Mouse (Mus musculus) intestine, postnatal 0 days (tissue): ENCODE results near the gene Pigu. TPM values are rescaled to one million over a fixed set of nuclear protein-coding genes. Genes with fewer than 3 reads are reported as not detected.

Experiments used
- ATAC-seq: fragments of 200-750 bp; cut with Nextera tagmentation; 2 replicates; pipeline ENCODE4 v1.8.0; 2017; ENCODE audit warnings: mild to moderate bottlenecking, moderate TSS enrichment, moderate library complexity
- H3K27ac ChIP-seq: fragments of 300-500 bp; sonication (generic); 2 replicates; pipeline ENCODE4 v1.5.1; 2014; ENCODE audit warnings: mild to moderate bottlenecking, low read depth, low read length, moderate library complexity
- H3K27me3 ChIP-seq: fragments of 300-500 bp; sonication (generic); replicated peaks from 2 replicates; pipeline ENCODE4 v1.6.1; 2014; ENCODE audit warnings: low read length, mixed read lengths; ENCODE audit not compliant: control insufficient read depth, insufficient read depth
- H3K36me3 ChIP-seq: fragments of 300-500 bp; sonication (generic); 2 replicates; pipeline ENCODE4 v1.6.1; 2014; ENCODE audit warnings: mild to moderate bottlenecking, moderate library complexity; ENCODE audit not compliant: control insufficient read depth, insufficient read depth
- H3K4me1 ChIP-seq: fragments of 300-500 bp; sonication (generic); replicated peaks from 2 replicates; pipeline ENCODE4 v1.6.1; 2014; ENCODE audit warnings: antibody characterized with exemption, low read length, mixed read lengths; ENCODE audit not compliant: control insufficient read depth, insufficient read depth
- H3K4me2 ChIP-seq: fragments of 300-500 bp; sonication (generic); replicated peaks from 2 replicates; pipeline ENCODE4 v1.6.1; 2014; ENCODE audit warnings: low read depth, mild to moderate bottlenecking, moderate library complexity
- H3K4me3 ChIP-seq: fragments of 300-500 bp; sonication (generic); 2 replicates; pipeline ENCODE4 v1.5.1; 2014; ENCODE audit warnings: low read depth, low read length
- H3K9ac ChIP-seq: fragments of 300-500 bp; sonication (generic); 2 replicates; pipeline ENCODE4 v1.6.1; 2014; ENCODE audit warnings: mild to moderate bottlenecking, low read depth, low read length
- H3K9me3 ChIP-seq: fragments of 300-500 bp; sonication (generic); 2 replicates; pipeline ENCODE4 v1.6.1; 2016; ENCODE audit warnings: mixed run types; ENCODE audit not compliant: control insufficient read depth
- CTCF ChIP-seq: sonication (generic); IDR thresholded peaks from 2 replicates; pipeline ENCODE4 v1.5.1; 2016; ENCODE audit warnings: low read depth, mild to moderate bottlenecking, control low read depth, antibody characterized with exemption, moderate library complexity
- WGBS: fragments of 180-500 bp; shearing (Covaris S2); extraction: QIAGEN DNeasy Blood & Tissue Kit; methylation state at CpG from one replicate; pipeline ENCODE4 v1.1.7; 2014; 5-methylcytosine and 5-hydroxymethylcytosine counted together
- polyA plus RNA-seq: library from polyadenylated mRNA; unstranded; fragments of >200 nt; fragmentation: Nextera tagmentation; extraction: Ambion mirVana; gene quantifications from 2 replicates; pipeline ENCODE4 v1.2.1, GENCODE M21; 2015

Pigu gene
- polyA plus RNA-seq, 1 experiment from 2014 or later = 31.5 TPM

GRCm38 (mm10) chr2:155346670-155347069, 10.6 kb downstream of the Pigu start:
- no peaks in the 10 kb centered on the region for H3K4me1 ChIP-seq
- TF ChIP-seq CTCF = no peak
- H3K36me3 ChIP-seq = peaks cover 3% of the 10 kb centered on the region; the same call in 1 of the 2 replicates
- WGBS = 79% methylated on average over 1 of the region's 1 CpGs
- no peak for ATAC-seq
- H3K9me3 ChIP-seq = no peaks in the 10 kb centered on the region
- H3K4me3 ChIP-seq = no peak overlapping the region
- no peak overlapping the region for H3K27ac ChIP-seq
- no peak overlapping the region for H3K9ac ChIP-seq
- H3K27me3 ChIP-seq = no peaks in the 10 kb centered on the region
- H3K4me2 ChIP-seq = no peak overlapping the region

GRCm38 (mm10) chr2:155340166-155340565, 17.1 kb downstream of the Pigu start:
- Histone ChIP-seq H3K4me2 (no peak overlapping the region), H3K4me3 (no peak overlapping the region), H3K36me3 (peaks cover 9% of the 10 kb centered on the region), H3K9me3 (no peaks in the 10 kb centered on the region), H3K27ac (no peak overlapping the region), H3K9ac (no peak overlapping the region), H3K4me1 (no peaks in the 10 kb centered on the region), H3K27me3 (no peaks in the 10 kb centered on the region)
- ATAC-seq = no peak
- no peak for TF ChIP-seq CTCF

GRCm38 (mm10) chr2:155336254-155336653, 21.0 kb downstream of the Pigu start:
- Histone ChIP-seq H3K27me3 (no peaks in the 10 kb centered on the region), H3K36me3 (peaks cover 17% of the 10 kb centered on the region), H3K9me3 (no peaks in the 10 kb centered on the region), H3K9ac (no peak overlapping the region), H3K4me3 (no peak overlapping the region), H3K27ac (no peak overlapping the region), H3K4me1 (no peaks in the 10 kb centered on the region), H3K4me2 (no peak overlapping the region)
- no peak for ATAC-seq
- WGBS = 98% methylated on average over 3 of the region's 3 CpGs
- no peak for TF ChIP-seq CTCF

- H3K9ac ChIP-seq = no peak overlapping the region
These were observed 22.0 kb downstream of the Pigu start for GRCm38 (mm10) chr2:155335231-155335630.

GRCm38 (mm10) chr2:155333421-155333820, 23.8 kb downstream of the Pigu start:
- 93% methylated on average over 1 of the region's 1 CpGs for WGBS
- no peak overlapping the region for H3K4me2 ChIP-seq
- no peak for TF ChIP-seq CTCF

More at GRCm38 (mm10) chr2:155335231-155335630, 22.0 kb downstream of the Pigu start:
- Histone ChIP-seq H3K4me1 (no peaks in the 10 kb centered on the region), H3K4me3 (no peak overlapping the region), H3K27ac (no peak overlapping the region), H3K4me2 (no peak overlapping the region), H3K9me3 (no peaks in the 10 kb centered on the region), H3K27me3 (no peaks in the 10 kb centered on the region), H3K36me3 (peaks cover 17% of the 10 kb centered on the region)
- 86% methylated on average over 1 of the region's 1 CpGs for WGBS
- no peak for TF ChIP-seq CTCF
- ATAC-seq = no peak

GRCm38 (mm10) chr2:155331351-155331750, 25.9 kb downstream of the Pigu start:
- H3K4me1 ChIP-seq = no peaks in the 10 kb centered on the region
- no peak overlapping the region for H3K9ac ChIP-seq
- no peaks in the 10 kb centered on the region for H3K9me3 ChIP-seq
- H3K36me3 ChIP-seq = peaks cover 32% of the 10 kb centered on the region
- no peak overlapping the region for H3K4me2 ChIP-seq
- H3K27ac ChIP-seq = peak overlapping the region; percentile 35; the same call in 1 of the 2 replicates
- no peak overlapping the region for H3K4me3 ChIP-seq
- ATAC-seq = no peak
- no peak for TF ChIP-seq CTCF
- 80% methylated on average over 4 of the region's 4 CpGs for WGBS
- no peaks in the 10 kb centered on the region for H3K27me3 ChIP-seq

More at GRCm38 (mm10) chr2:155333421-155333820, 23.8 kb downstream of the Pigu start:
- Histone ChIP-seq H3K4me1 (no peaks in the 10 kb centered on the region), H3K27me3 (no peaks in the 10 kb centered on the region), H3K4me3 (no peak overlapping the region), H3K9ac (no peak overlapping the region), H3K27ac (no peak overlapping the region), H3K36me3 (peaks cover 21% of the 10 kb centered on the region), H3K9me3 (no peaks in the 10 kb centered on the region)
- no peak for ATAC-seq

- no peaks in the 10 kb centered on the region for H3K9me3 ChIP-seq
- peaks cover 33% of the 10 kb centered on the region for H3K36me3 ChIP-seq
- H3K27ac ChIP-seq = no peak overlapping the region
- H3K4me3 ChIP-seq = no peak overlapping the region
- H3K9ac ChIP-seq = no peak overlapping the region
- TF ChIP-seq CTCF = no peak
- H3K4me1 ChIP-seq = no peaks in the 10 kb centered on the region
- H3K27me3 ChIP-seq = no peaks in the 10 kb centered on the region
- 87% methylated on average over 4 of the region's 4 CpGs for WGBS
- no peak for ATAC-seq
- no peak overlapping the region for H3K4me2 ChIP-seq
These were observed 26.4 kb downstream of the Pigu start for GRCm38 (mm10) chr2:155330811-155331210.
